Mouse (Mus musculus) liver, embryonic 14.5 days (tissue): ENCODE measurements at regions not wholly inside any gene's neighbourhood (a gene's known extent, or its start where the extent isn't known, plus 50 kb on each side); places are given as distances from the start of the nearest gene placed in this dataset.

Source experiments
- ATAC-seq: fragments of 200-750 bp; cut with Nextera tagmentation; 2 replicates; pipeline ENCODE4 v1.8.0; 2017; ENCODE audit warnings: moderate number of reproducible peaks, mild to moderate bottlenecking, moderate library complexity; ENCODE audit not compliant: insufficient read depth
- DNase-seq, 3 experiments: peaks; one replicate each; pipeline ENCODE4 v3.0.0-alpha.2; 2012 to 2013; ENCODE audit warnings: low read depth in 3 of 3, low spot score in 3 of 3
- H3K27ac ChIP-seq: fragments of 300-500 bp; sonication (generic); 2 replicates; pipeline ENCODE4 v1.5.1; 2014; ENCODE audit warnings: moderate library complexity, mild to moderate bottlenecking, control low read depth, inconsistent platforms
- H3K27me3 ChIP-seq: fragments of 300-500 bp; sonication (generic); 2 replicates; pipeline ENCODE4 v1.6.1; 2014; ENCODE audit warnings: mild to moderate bottlenecking, low read length, moderate library complexity; ENCODE audit not compliant: control insufficient read depth, insufficient read depth
- H3K36me3 ChIP-seq: fragments of 300-500 bp; sonication (generic); replicated peaks from 2 replicates; pipeline ENCODE4 v1.6.1; 2014; ENCODE audit warnings: low read depth; ENCODE audit not compliant: control insufficient read depth, insufficient read depth
- H3K4me1 ChIP-seq, 2 experiments: fragments of 200-500 bp in 1 of 2; fragments of 300-500 bp in 1 of 2; sonication (generic) in 1 of 2; replicated peaks; 2 replicates each; pipeline ENCODE4 v1.6.1; 2012 to 2014; ENCODE audit warnings: antibody characterized with exemption in 1 of 2, inconsistent platforms in 1 of 2, low read length in 1 of 2; ENCODE audit not compliant: control insufficient read depth in 2 of 2, insufficient read depth in 2 of 2
- H3K4me2 ChIP-seq: fragments of 300-500 bp; sonication (generic); 2 replicates; pipeline ENCODE4 v1.6.1; 2014; ENCODE audit warnings: low read depth, mild to moderate bottlenecking, control low read depth, moderate library complexity
- H3K4me3 ChIP-seq, 2 experiments: fragments of 200-500 bp in 1 of 2; fragments of 300-500 bp in 1 of 2; sonication (generic) in 1 of 2; 2 replicates each; pipeline ENCODE4 v1.5.1; 2012 to 2014; ENCODE audit warnings: low read depth in 2 of 2, low read length in 2 of 2, mild to moderate bottlenecking in 2 of 2, control low read depth in 1 of 2, inconsistent platforms in 1 of 2, moderate library complexity in 1 of 2; ENCODE audit not compliant: insufficient read depth in 1 of 2
- H3K9ac ChIP-seq: fragments of 300-500 bp; sonication (generic); replicated peaks from 2 replicates; pipeline ENCODE4 v1.6.1; 2014; ENCODE audit warnings: mild to moderate bottlenecking, control low read depth, moderate library complexity
- H3K9me3 ChIP-seq: fragments of 300-500 bp; sonication (generic); 2 replicates; pipeline ENCODE4 v1.6.1; 2016; ENCODE audit warnings: low read length, mixed read lengths; ENCODE audit not compliant: control insufficient read depth
- CTCF ChIP-seq: IDR thresholded peaks from 2 replicates; pipeline ENCODE4 v1.5.1; 2016; ENCODE audit warnings: antibody characterized with exemption, low read depth, control low read depth
- EP300 ChIP-seq: IDR thresholded peaks from 2 replicates; pipeline ENCODE4 v1.6.1; 2016; ENCODE audit warnings: antibody characterized with exemption, low read depth
- WGBS: fragments of 180-500 bp; shearing (Covaris S2); extraction: QIAGEN DNeasy Blood & Tissue Kit; methylation state at CpG from one replicate; pipeline ENCODE4 v1.1.7; 2014; ENCODE audit not compliant: insufficient replicate concordance; 5-methylcytosine and 5-hydroxymethylcytosine counted together

DNA sequence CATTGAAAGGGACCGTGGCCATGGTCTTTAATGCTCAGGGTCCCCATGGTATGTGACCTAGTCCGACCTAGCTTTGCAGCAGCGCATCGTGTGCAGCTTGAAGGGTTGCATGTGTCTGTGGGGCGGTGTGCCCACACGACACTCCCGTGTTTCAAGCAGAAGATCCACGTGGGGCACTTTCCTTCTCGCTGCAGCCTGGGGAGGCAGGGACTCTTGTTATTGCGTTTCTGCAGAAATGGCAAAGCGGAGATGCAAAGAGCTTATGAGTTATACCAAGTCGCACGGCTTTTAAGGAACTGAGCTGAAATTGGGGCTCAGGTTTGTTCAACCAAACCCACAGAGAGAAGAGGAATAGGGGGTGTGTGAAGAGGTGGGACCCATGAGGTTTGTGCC is 272.2 kb upstream of the 4930535I16Rik start:
- Histone ChIP-seq H3K9me3 (no peaks in the 10 kb centered on the region), H3K4me3 (no peak overlapping the region), H3K27me3 (no peaks in the 10 kb centered on the region), H3K27ac (no peak overlapping the region), H3K4me2 (no peak overlapping the region), H3K9ac (no peak overlapping the region), H3K4me1 (no peaks in the 10 kb centered on the region), H3K36me3 (no peaks in the 10 kb centered on the region)
- no peak for ATAC-seq
- no peak for DNase-seq
- TF ChIP-seq CTCF (no peak), EP300 (no peak)
- WGBS, result 50% methylated on average over 13 of the region's 13 CpGs

DNA sequence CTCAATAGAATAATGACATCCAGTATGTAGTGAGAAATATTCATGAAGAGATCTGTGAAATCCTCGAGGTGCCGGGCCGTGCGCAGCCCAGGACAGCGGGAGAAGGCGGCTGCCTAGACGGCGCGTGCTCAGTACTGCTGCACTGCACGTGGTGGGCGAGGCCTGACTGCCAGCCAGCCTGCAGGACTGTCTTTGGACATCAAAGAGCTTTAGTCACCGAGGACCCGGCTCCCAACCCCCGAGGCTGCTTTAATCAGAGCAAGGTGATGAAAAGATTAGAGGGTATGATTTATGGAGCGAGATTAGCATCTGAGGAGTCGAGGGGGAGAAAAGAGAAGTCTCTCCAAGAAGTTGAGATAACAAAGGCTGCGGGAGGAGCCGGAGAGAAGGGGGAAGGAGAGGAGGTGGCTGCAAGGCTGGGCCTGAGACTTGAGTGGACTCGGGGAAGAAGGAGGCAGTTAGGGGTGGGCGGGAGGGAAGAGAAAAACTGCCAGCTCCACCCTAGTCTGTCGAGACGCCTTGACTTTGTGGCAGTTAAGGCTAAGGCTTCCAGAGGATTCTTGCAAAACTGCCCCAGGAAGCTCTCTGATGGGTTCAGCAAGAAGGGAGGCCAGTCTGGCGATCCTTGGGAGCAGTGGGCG is 271.6 kb upstream of the 4930535I16Rik start:
- Histone ChIP-seq H3K9ac (no peak overlapping the region), H3K36me3 (no peaks in the 10 kb centered on the region), H3K4me1 (no peaks in the 10 kb centered on the region), H3K4me3 (no peak overlapping the region), H3K27me3 (no peaks in the 10 kb centered on the region), H3K9me3 (no peaks in the 10 kb centered on the region), H3K4me2 (no peak overlapping the region), H3K27ac (no peak overlapping the region)
- 14% methylated on average over 24 of the region's 24 CpGs for WGBS
- no peak for TF ChIP-seq EP300
- TF ChIP-seq CTCF, result no peak
- ATAC-seq, result no peak
- no peak for DNase-seq

- ATAC-seq (no peak), DNase-seq (no peak)
- Histone ChIP-seq H3K9me3 (no peaks in the 10 kb centered on the region), H3K4me2 (no peak overlapping the region), H3K27ac (no peak overlapping the region), H3K9ac (no peak overlapping the region), H3K4me1 (no peaks in the 10 kb centered on the region), H3K4me3 (no peak overlapping the region), H3K27me3 (no peaks in the 10 kb centered on the region), H3K36me3 (no peaks in the 10 kb centered on the region)
- TF ChIP-seq CTCF (no peak), EP300 (no peak)
- WGBS, result 51% methylated on average over 4 of the region's 4 CpGs
Measured at GRCm38 (mm10) chr4:124187108-124187507, 269.3 kb upstream of the 4930535I16Rik start.

GRCm38 (mm10) chr4:124181335-124181734 is 263.5 kb upstream of the 4930535I16Rik start:
- TF ChIP-seq CTCF, result no peak
- TF ChIP-seq EP300, result no peak
- DNase-seq, result no peak

GRCm38 (mm10) chr4:124178401-124179018 is 260.7 kb upstream of the 4930535I16Rik start:
- peak overlapping the region; percentile 36 for H3K4me2 ChIP-seq
- ATAC-seq, result no peak

More at GRCm38 (mm10) chr4:124181335-124181734, 263.5 kb upstream of the 4930535I16Rik start:
- Histone ChIP-seq H3K4me1 (no peaks in the 10 kb centered on the region), H3K9me3 (no peaks in the 10 kb centered on the region), H3K4me2 (no peak overlapping the region), H3K9ac (no peak overlapping the region), H3K4me3 (no peak overlapping the region), H3K27ac (no peak overlapping the region), H3K27me3 (peaks cover 5% of the 10 kb centered on the region), H3K36me3 (no peaks in the 10 kb centered on the region)
- ATAC-seq, result no peak
- WGBS, result 53% methylated on average over 4 of the region's 4 CpGs

More at GRCm38 (mm10) chr4:124178401-124179018, 260.7 kb upstream of the 4930535I16Rik start:
- peaks cover 5% of the 10 kb centered on the region for H3K27me3 ChIP-seq
- TF ChIP-seq CTCF (no peak), EP300 (no peak)
- no peaks in the 10 kb centered on the region for H3K9me3 ChIP-seq
- DNase-seq, result no peak
- H3K4me1 ChIP-seq, result no peaks in the 10 kb centered on the region
- no peak overlapping the region for H3K4me3 ChIP-seq
- no peak overlapping the region for H3K9ac ChIP-seq
- H3K36me3 ChIP-seq, result no peaks in the 10 kb centered on the region
- 2% methylated on average over 48 of the region's 50 CpGs for WGBS
- H3K27ac ChIP-seq, result no peak overlapping the region
